Mouse (Mus musculus) embryonic stem cell, embryonic (primary cell): ENCODE measurements at regions not wholly inside any gene's neighbourhood (a gene's known extent, or its start where the extent isn't known, plus 50 kb on each side); places are given as distances from the start of the nearest gene placed in this dataset.
"Not testable (repeated sequence)": the region's sequence is repeated elsewhere in the genome, so short reads cannot be mapped to it uniquely, and the experiment has no call there.

Experiments
- CTCF ChIA-PET, 4 experiments: fragments of 300-600 bp in 2 of 4; fragments of 350-600 bp in 2 of 4; sonication (Branson Sonifier 250); formaldehyde crosslinking; loops; one replicate each; lab custom pipeline; 2022; ENCODE audit warnings: inconsistent platforms in 2 of 4; lab: Charles Lee
- POLR2A ChIA-PET, 4 experiments: fragments of 300-600 bp in 2 of 4; fragments of 350-600 bp in 2 of 4; sonication (Branson Sonifier 250); formaldehyde crosslinking; loops; one replicate each; lab custom pipeline; 2022; ENCODE audit warnings: antibody characterized with exemption in 4 of 4, inconsistent platforms in 1 of 4; lab: Charles Lee

DNA sequence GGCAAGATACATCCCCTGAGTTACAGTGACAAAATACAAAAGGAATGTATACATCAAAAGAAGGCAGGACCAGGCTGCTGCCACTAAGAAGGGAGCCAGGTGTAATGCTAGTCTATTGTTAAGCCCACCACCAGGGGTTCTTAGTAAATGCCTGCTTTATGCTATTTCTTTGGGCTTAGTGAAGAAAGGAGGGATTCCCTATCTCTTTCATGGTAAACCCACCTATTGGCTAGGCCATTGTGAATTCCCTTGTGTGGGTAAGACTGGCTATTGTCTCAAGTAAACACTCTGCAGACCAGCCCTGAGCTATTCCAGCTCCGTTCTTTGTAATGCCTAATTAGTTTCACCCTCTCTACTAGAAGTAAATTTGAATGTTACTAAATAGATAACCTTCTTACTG lies 716.6 kb upstream of the 1700015G11Rik start:
- CTCF ChIA-PET, result not testable (repeated sequence)
- POLR2A ChIA-PET, result interaction anchor here in 1 of 4 experiments (0.7 kb wide), 1 partner anchor 16 kb away, joined by 3 read pairs; no protein-coding TSS in a partner anchor

DNA sequence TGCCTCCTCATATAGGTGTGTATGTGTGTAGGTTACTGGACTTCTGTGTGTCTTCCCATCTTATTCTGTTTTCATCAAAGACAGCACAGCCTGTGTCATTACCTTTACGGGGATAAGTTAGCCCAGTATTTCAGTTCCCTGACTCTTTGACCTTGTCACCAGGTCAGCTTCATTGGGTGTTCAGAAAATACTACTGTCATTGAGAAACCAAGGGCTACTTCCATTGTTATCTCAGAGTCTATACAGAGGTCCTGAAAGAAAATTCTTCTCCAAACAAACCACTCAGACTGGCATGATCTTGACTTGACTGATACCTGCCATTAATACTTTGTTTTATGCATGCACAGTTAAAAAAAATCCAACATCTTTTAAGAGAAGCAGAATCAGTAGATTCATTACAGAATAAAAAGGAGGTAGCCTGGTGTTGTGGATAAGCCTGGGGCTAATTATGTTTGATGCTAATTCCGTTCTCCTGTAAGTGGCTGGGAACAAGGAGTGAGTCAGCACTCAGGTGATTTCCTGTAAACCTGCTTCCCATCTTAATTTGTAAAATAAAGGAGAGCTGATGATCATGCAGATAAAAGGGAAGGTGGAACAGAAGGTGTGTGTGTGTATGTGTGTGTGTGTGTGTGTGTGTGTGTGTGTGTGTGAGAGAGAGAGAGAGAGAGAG lies 710.8 kb upstream of the 1700015G11Rik start:
- CTCF ChIA-PET, result no interaction called here
- POLR2A ChIA-PET, result interaction anchor here in 1 of 4 experiments (0.6 kb wide), 1 partner anchor 295 kb away, joined by 3 read pairs; no protein-coding TSS in a partner anchor

DNA sequence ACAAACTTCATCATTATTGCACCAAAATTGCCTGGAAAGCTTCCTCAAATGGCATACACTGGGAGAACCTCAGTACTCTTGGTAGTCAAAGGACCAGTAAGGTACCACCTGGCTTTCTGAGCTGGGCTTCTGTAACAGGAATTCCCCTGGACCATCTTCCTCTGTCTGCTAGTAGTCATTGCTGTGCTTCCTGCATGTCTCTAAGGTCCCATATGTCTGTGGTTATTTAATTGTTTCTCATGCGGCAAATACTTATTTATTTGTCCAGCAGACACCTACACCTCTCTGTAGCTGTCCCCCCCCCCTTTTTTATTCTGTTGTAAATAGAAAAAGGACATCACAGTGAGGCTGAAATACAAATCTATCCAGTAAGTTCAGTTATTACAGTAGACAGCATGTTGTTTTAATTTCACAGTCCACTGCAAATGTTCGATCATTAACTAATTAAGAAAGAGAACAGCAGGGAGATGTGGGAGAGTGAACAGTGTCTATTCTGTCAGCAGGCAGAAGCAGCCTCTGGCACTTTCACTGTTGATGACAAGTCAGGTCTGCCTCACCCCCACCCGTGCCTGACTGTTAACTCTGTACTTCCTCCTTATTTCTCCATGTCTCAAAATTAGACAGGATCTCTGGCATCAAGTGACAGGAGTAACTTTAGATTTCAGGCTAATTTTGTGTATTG lies 687.1 kb upstream of the 1700015G11Rik start:
- POLR2A ChIA-PET, result no interaction called here
- CTCF ChIA-PET, result no interaction called here

DNA sequence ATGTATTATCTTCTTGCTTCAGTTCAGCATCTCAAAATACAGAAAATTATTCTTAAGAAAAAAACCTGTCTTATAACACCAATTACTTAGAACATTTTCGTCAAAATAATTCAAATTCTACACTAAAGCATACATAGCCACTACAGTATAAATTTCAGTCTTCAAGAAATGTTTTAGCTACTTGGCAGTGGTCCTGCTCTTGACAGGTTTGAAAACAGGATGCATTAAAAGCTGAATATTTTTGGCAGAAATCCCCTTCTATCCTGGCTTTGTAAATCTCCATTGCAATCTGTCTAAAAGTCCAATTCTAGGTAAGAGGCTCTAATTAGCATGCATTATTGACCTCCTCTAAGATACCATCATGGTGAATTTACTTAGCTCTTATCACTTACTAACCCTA lies 652.8 kb upstream of the 1700015G11Rik start:
- POLR2A ChIA-PET, result no interaction called here

More for the DNA sequence above, 652.8 kb upstream of the 1700015G11Rik start:
- CTCF ChIA-PET, result no interaction called here
